Mouse (Mus musculus): Measurements from ENCODE around the gene N4bp1. TPM values are rescaled to one million over a fixed set of nuclear protein-coding genes. Genes with fewer than 3 reads are reported as not detected.

The N4bp1 gene
- polyA plus RNA-seq, 1 experiment from 2014 or later: 10.0 TPM

DNA sequence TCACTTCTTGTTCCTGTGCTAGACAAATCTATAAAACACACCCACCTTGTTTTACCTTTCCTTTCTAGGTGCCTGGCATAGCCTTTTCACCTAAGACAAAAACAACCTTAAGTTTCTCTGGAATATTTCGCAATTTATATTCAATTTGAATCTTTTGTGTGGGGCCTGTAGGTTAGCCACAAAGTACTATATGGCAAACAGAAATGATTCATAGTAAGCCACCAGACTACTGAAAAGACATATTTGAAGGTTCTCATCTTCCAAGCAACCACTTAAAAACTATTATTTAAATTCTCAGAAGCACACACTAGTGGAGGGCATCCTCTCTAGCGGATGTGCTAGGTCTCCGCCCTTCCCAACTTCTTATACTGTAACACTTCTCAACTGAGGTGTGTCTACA lies 32.6 kb downstream of the N4bp1 start:
- WGBS: 96% methylated on average over 3 of the region's 3 CpGs
- no peak overlapping the region for H3K4me2 ChIP-seq
- H3K27me3 ChIP-seq: no peaks in the 10 kb centered on the region
- no peaks in the 10 kb centered on the region for H3K9me3 ChIP-seq (replicated peaks)
- H3K36me3 ChIP-seq: peaks cover 50% of the 10 kb centered on the region
- H3K27ac ChIP-seq: no peak overlapping the region
- H3K4me3 ChIP-seq (replicated peaks): no peak overlapping the region
- no peak overlapping the region for H3K9ac ChIP-seq
- H3K4me1 ChIP-seq: no peaks in the 10 kb centered on the region; the same call in 1 of the 2 replicates
- ATAC-seq (replicated peaks; ENCODE audit: low FRiP score): no peak

DNA sequence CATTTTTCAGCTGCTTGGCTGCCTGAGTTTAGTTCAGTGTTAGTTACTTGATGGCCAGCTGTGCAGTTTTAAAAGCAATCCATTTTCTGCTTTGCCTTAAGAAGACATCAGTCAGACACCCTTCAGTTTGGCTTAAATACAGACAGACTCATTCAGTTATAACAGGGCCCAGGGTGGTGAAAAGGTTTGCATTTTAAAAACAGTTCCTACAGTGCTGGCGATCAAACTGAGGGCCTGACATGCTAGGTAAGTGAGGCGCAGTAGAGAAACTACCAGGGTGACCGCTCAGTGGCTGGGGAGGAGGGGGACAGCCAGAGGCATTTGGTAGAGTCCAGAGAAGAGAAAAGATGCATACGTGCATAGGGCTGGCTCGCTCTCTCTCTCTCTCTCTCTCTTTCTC lies 36.2 kb downstream of the N4bp1 start:
- H3K4me3 ChIP-seq (replicated peaks): no peak overlapping the region
- no peaks in the 10 kb centered on the region for H3K9me3 ChIP-seq (replicated peaks)
- no peaks in the 10 kb centered on the region for H3K27me3 ChIP-seq
- H3K4me1 ChIP-seq: no peaks in the 10 kb centered on the region
- no peak overlapping the region for H3K27ac ChIP-seq
- WGBS: 95% methylated on average over 5 of the region's 5 CpGs
- H3K9ac ChIP-seq: no peak overlapping the region
- peaks cover 72% of the 10 kb centered on the region for H3K36me3 ChIP-seq
- no peak overlapping the region for H3K4me2 ChIP-seq
- ATAC-seq (replicated peaks; ENCODE audit: low FRiP score): no peak

DNA sequence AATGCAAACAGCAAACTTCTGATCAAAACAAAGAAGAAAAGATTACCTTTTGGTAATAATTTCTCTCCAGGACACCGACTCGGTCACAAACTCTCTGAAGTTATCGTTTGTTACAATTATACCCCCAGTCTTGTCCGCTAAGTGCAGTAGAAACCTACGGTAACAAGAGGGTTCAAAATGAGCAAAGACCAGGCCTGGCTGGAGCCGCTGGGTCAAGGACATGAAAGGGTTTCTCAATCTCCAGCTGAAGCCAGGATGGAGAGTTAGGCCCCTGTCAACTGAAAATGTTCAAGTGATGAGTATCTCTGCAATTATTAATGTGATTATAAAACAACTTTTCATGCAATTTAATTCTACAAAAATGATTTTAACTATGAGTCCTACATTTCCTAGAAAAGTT lies 36.7 kb downstream of the N4bp1 start:
- no peak for ATAC-seq (replicated peaks; ENCODE audit: low FRiP score)
- H3K36me3 ChIP-seq: peaks cover 77% of the 10 kb centered on the region

GRCm38 (mm10) chr8:86847091-86847490 lies 38.0 kb downstream of the N4bp1 start:
- Histone ChIP-seq H3K9me3 (replicated peaks) (no peaks in the 10 kb centered on the region), H3K27me3 (no peaks in the 10 kb centered on the region), H3K9ac (no peak overlapping the region), H3K4me2 (no peak overlapping the region), H3K4me3 (replicated peaks) (no peak overlapping the region), H3K27ac (no peak overlapping the region), H3K4me1 (no peaks in the 10 kb centered on the region), H3K36me3 (peaks cover 81% of the 10 kb centered on the region)
- WGBS: 85% methylated on average over 3 of the region's 3 CpGs
- no peak for ATAC-seq (replicated peaks; ENCODE audit: low FRiP score)

More for the DNA sequence above, 36.7 kb downstream of the N4bp1 start:
- Histone ChIP-seq H3K4me2 (no peak overlapping the region), H3K4me3 (replicated peaks) (no peak overlapping the region), H3K9ac (no peak overlapping the region), H3K27ac (no peak overlapping the region), H3K27me3 (no peaks in the 10 kb centered on the region), H3K4me1 (no peaks in the 10 kb centered on the region), H3K9me3 (replicated peaks) (no peaks in the 10 kb centered on the region)
- 89% methylated on average over 6 of the region's 6 CpGs for WGBS

- Histone ChIP-seq H3K4me1 (no peaks in the 10 kb centered on the region), H3K27ac (no peak overlapping the region), H3K9ac (no peak overlapping the region), H3K27me3 (no peaks in the 10 kb centered on the region), H3K36me3 (peaks cover 81% of the 10 kb centered on the region), H3K9me3 (replicated peaks) (no peaks in the 10 kb centered on the region), H3K4me3 (replicated peaks) (no peak overlapping the region), H3K4me2 (no peak overlapping the region)
- no peak for ATAC-seq (replicated peaks; ENCODE audit: low FRiP score)
- 91% methylated on average over 5 of the region's 5 CpGs for WGBS
Measured at GRCm38 (mm10) chr8:86845875-86846274, 39.2 kb downstream of the N4bp1 start.

DNA sequence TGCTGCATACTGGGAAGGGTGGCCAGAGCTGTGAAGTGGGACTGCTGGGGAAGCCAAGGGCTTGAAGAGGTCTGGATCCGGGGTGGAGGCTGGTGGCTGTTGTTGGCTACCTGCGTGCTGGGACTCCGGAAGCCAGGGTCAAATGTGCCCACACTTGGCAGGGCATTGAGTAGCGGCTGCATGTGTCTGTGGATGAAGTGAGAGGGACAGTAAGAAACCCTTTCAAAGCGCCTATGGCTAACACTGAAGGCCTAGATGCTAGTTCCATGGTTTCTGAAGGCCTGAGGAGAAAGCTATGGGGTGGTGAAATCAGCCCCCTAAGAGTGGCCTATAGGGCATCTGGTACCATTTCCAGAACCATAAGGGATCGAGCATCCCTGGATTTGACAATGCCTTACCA lies 40.2 kb downstream of the N4bp1 start:
- WGBS: 95% methylated on average over 6 of the region's 6 CpGs
- H3K36me3 ChIP-seq: peaks cover 81% of the 10 kb centered on the region

GRCm38 (mm10) chr8:86843896-86844295 lies 41.2 kb downstream of the N4bp1 start:
- no peak for ATAC-seq (replicated peaks; ENCODE audit: low FRiP score)
- Histone ChIP-seq H3K9ac (no peak overlapping the region), H3K4me3 (replicated peaks) (no peak overlapping the region), H3K4me1 (no peaks in the 10 kb centered on the region), H3K27me3 (no peaks in the 10 kb centered on the region), H3K36me3 (peaks cover 89% of the 10 kb centered on the region), H3K4me2 (no peak overlapping the region), H3K27ac (no peak overlapping the region), H3K9me3 (replicated peaks) (no peaks in the 10 kb centered on the region)
- 60% methylated on average over 8 of the region's 8 CpGs for WGBS

More for the DNA sequence above, 40.2 kb downstream of the N4bp1 start:
- Histone ChIP-seq H3K9ac (no peak overlapping the region), H3K4me3 (replicated peaks) (no peak overlapping the region), H3K4me2 (no peak overlapping the region), H3K27me3 (no peaks in the 10 kb centered on the region), H3K9me3 (replicated peaks) (no peaks in the 10 kb centered on the region), H3K27ac (no peak overlapping the region), H3K4me1 (no peaks in the 10 kb centered on the region)
- no peak for ATAC-seq (replicated peaks; ENCODE audit: low FRiP score)

GRCm38 (mm10) chr8:86841556-86842309 lies 43.3 kb downstream of the N4bp1 start:
- Histone ChIP-seq H3K4me1 (no peaks in the 10 kb centered on the region), H3K36me3 (peaks cover 83% of the 10 kb centered on the region), H3K4me2 (no peak overlapping the region), H3K9ac (no peak overlapping the region), H3K4me3 (replicated peaks) (no peak overlapping the region), H3K27ac (no peak overlapping the region), H3K27me3 (no peaks in the 10 kb centered on the region), H3K9me3 (replicated peaks) (no peaks in the 10 kb centered on the region)
- WGBS: 97% methylated on average over 8 of the region's 8 CpGs
- no peak for ATAC-seq (replicated peaks; ENCODE audit: low FRiP score)

DNA sequence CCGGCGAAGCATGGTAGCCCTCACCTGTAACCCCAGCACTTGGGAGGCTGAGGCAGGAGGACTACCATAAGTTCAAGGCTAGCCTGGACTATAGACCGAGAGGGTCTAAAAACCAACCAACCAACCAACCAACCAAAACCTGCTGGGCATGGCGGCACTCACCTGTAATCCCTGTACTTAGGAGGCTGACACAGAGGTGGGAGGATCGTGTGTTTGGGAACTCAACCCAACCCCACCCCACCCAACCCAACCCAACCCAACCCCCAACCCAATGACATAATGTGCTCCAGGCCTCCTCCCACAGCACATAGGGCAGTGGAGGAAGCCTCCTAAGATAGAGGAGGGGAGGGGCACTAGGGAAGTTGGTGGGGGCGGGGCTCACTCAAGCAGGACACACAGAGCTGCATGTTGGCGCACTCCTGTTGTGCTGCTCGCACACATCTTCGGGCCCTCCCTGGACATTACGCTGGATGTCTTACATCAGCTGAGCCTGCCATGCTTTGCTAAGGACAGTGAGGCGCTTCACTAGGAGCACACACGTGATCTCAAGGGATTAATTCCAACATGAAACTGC lies 44.9 kb downstream of the N4bp1 start:
- H3K36me3 ChIP-seq: peaks cover 67% of the 10 kb centered on the region
- H3K4me1 ChIP-seq: no peaks in the 10 kb centered on the region
- no peak overlapping the region for H3K4me2 ChIP-seq
- 97% methylated on average over 12 of the region's 12 CpGs for WGBS
- no peaks in the 10 kb centered on the region for H3K9me3 ChIP-seq (replicated peaks)
- no peak for ATAC-seq (replicated peaks; ENCODE audit: low FRiP score)
- H3K9ac ChIP-seq: no peak overlapping the region
- no peak overlapping the region for H3K4me3 ChIP-seq (replicated peaks)
- H3K27me3 ChIP-seq: no peaks in the 10 kb centered on the region
- H3K27ac ChIP-seq: no peak overlapping the region

DNA sequence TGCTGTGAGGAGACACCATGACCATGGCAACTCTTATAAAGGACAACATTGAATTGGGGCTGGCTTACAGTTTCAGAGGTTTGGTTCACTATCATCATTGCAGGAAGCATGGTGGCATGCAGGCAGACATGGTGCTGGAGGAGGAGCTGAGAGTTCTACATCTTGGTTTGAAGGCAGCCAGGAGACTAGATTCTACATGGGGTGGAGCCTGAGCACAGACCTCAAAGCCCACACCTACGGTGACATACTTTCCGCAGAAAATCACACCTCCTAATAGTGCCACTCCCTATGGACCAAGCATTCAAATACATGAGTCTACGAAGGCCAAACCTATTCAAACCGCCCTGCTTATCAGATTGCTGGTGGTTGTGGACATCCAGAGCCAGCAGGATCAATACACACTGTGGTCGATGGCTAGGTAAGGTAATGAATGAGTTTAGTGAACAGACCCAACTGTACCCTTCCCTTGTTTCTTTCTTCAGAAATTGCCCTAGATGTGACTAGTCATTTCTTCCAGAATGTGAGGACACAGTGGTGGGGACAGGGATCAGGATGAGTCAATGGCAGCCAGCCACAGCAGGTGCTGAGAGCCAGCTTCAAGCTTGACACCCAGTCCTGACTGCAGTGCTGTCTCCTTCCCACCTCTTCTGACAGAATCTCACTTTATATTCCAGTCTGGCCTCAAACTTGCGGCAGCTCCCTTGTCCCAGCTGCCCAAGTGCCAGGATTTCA lies 46.2 kb downstream of the N4bp1 start:
- no peaks in the 10 kb centered on the region for H3K9me3 ChIP-seq (replicated peaks)
- no peak overlapping the region for H3K4me2 ChIP-seq
- H3K9ac ChIP-seq: no peak overlapping the region
- WGBS: 96% methylated on average over 6 of the region's 6 CpGs
- peaks cover 57% of the 10 kb centered on the region for H3K36me3 ChIP-seq
- no peaks in the 10 kb centered on the region for H3K4me1 ChIP-seq
- no peaks in the 10 kb centered on the region for H3K27me3 ChIP-seq
- no peak overlapping the region for H3K27ac ChIP-seq
- no peak for ATAC-seq (replicated peaks; ENCODE audit: low FRiP score)
- no peak overlapping the region for H3K4me3 ChIP-seq (replicated peaks)

GRCm38 (mm10) chr8:86837234-86837633 lies 47.8 kb downstream of the N4bp1 start:
- Histone ChIP-seq H3K27ac (no peak overlapping the region), H3K4me3 (replicated peaks) (no peak overlapping the region), H3K4me1 (no peaks in the 10 kb centered on the region), H3K36me3 (peaks cover 41% of the 10 kb centered on the region), H3K9me3 (replicated peaks) (no peaks in the 10 kb centered on the region), H3K9ac (no peak overlapping the region), H3K27me3 (no peaks in the 10 kb centered on the region), H3K4me2 (no peak overlapping the region)
- 70% methylated on average over 2 of the region's 2 CpGs for WGBS
- ATAC-seq (replicated peaks; ENCODE audit: low FRiP score): no peak

DNA sequence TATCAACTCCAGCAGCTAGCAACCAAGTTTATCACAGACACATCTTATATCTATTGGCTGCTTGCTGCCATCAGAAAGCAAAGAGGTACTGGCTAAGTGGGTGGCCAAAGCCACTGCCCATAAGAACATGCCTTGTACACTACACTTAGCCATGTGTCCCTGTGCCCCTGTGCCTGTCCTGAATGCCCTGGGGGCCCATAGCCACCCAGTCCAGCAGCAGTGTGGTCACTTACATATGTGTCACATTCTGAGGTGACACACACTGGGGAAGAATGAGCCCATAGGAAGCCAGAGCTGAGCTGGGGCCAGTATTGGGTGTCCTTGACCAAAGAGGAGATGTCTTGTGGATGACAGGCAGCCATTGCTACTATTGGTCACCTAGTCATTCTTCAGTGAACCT lies 49.2 kb downstream of the N4bp1 start:
- Histone ChIP-seq H3K27ac (no peak overlapping the region), H3K36me3 (peaks cover 28% of the 10 kb centered on the region), H3K9me3 (replicated peaks) (no peaks in the 10 kb centered on the region), H3K4me1 (no peaks in the 10 kb centered on the region), H3K9ac (no peak overlapping the region), H3K4me3 (replicated peaks) (no peak overlapping the region), H3K27me3 (no peaks in the 10 kb centered on the region), H3K4me2 (no peak overlapping the region)
- no peak for ATAC-seq (replicated peaks; ENCODE audit: low FRiP score)
